Mouse (Mus musculus) hematopoietic multipotent progenitor cell, adult 10-12 weeks (in vitro differentiated cells): Measurements from ENCODE around the gene Mycn. TPM values are rescaled to one million over a fixed set of nuclear protein-coding genes. Genes with fewer than 3 reads are reported as not detected.

Experiments used
- polyA plus RNA-seq: library from polyadenylated mRNA; stranded (reverse); fragments of >175 nt; gene quantifications from 2 replicates; pipeline ENCODE4 v1.2.3, GENCODE M21; 2012; ENCODE audit warnings: low replicate concordance

Gene Mycn
- polyA plus RNA-seq = 0.50 and 1.5 TPM in 2 replicates

GRCm38 (mm10) chr12:12941661-12942363, at the start of gene Mycn:
TSS of gene Mycn (minus strand) at chr12:12941914.

